Mouse (Mus musculus) heart, postnatal 0 days (tissue): Measurements from ENCODE around the gene Stk24.

Experiments
- CTCF ChIP-seq: IDR thresholded peaks from 2 replicates; pipeline ENCODE4 v1.5.1; 2016; ENCODE audit warnings: antibody characterized with exemption, control low read depth, low read depth
- EP300 ChIP-seq: IDR thresholded peaks from 2 replicates; pipeline ENCODE4 v1.6.1; 2016; ENCODE audit warnings: antibody characterized with exemption, low read depth

GRCm38 (mm10) chr14:121254869-121255268 is 124.9 kb downstream of the Stk24 start:
- no peak for TF ChIP-seq CTCF
- no peak for TF ChIP-seq EP300
